ENCODE assay signal across 8 mouse cellular contexts in the genomic region with DNA sequence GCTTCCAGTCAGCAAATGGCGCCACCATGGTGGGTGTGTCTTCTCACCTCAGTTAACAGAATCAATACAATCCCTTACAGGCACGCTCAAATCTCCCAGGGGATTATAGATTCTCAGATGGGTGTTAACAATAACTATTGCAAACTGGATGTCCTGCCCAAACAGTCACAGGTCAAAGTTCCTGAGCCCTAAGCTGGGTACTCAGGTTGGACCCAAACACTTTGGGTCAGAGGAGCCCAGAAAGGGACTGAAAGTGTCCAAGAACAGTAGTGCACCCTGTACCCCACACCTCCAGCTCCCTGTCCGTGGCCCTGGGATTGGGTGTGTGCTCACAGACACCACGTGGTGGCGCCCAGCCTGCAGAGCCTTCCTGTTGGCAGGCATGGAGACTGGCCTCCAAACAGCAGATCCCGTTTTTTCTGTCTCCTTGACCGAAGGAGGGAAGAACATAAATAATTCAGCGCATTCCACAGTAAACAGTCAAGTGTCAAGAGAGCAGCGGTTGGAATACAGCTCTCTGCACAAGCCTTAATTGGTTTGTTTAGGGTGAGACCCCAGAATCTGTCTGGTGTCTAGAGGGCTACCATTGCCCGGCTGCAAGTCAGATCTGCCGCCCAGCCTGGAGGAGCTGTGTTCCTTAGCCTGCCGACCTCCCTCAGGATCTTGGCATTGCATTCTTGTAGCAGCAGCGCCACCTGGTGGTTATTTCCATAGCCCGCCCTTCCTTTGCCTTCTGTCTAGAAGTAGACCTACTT. TPM values are rescaled to one million over a fixed set of nuclear protein-coding genes. Genes with fewer than 3 reads are reported as not detected.
DNase-seq lines count a peak whose midpoint lies in the region; ATAC-seq lines count a peak whose summit lies in the region.

No protein-coding gene starts in this region.

- H3K9me3 ChIP-seq in midbrain, embryonic 12.5 days, result no peaks in the 10 kb centered on the region

- peak overlapping the region; percentile 27 for H3K4me3 ChIP-seq in midbrain, embryonic 12.5 days

- no peaks in the 10 kb centered on the region for H3K36me3 ChIP-seq in midbrain, embryonic 12.5 days

- no peaks in the 10 kb centered on the region for H3K27me3 ChIP-seq in midbrain, embryonic 12.5 days

- 0 out of 2 replicates have a peak overlapping the region, but pooled peaks have one; percentile 2 for H3K9ac ChIP-seq in midbrain, embryonic 12.5 days (replicated peaks)

- WGBS in midbrain, embryonic 12.5 days, result 10% methylated on average over 14 of the region's 14 CpGs

- peaks cover 3% of the 10 kb centered on the region; the same call in 1 of the 2 replicates for H3K4me1 ChIP-seq in midbrain, embryonic 12.5 days

- H3K4me2 ChIP-seq in midbrain, embryonic 12.5 days (replicated peaks), result peak overlapping the region; percentile 55

- intact Hi-C loops in left cerebral cortex, postnatal 4 days (cut with DNase I), result loop anchor here (5.0 kb wide), 3 partner anchors 167 to 327 kb away; a partner anchor contains a TSS

- H3K27ac ChIP-seq in midbrain, embryonic 12.5 days (replicated peaks), result peak overlapping the region; percentile 43; the same call in 1 of the 2 replicates

- DNase-seq in adrenal gland, adult 8-10 months, result peak; percentile 80
- DNase-seq in embryo, embryonic 11 days, result peak; percentile 91
- DNase-seq in kidney, adult 11 months, result peak; percentile 83
- peak; percentile 92 for DNase-seq in left cerebral cortex, postnatal 4 days
- peak; percentile 86 for DNase-seq in skeletal muscle tissue, adult 2 months (ENCODE audit: low read depth, low spot score)

- ATAC-seq in granulocyte monocyte progenitor cell, adult 5-6 weeks (replicated peaks; ENCODE audit: poor library complexity, severe bottlenecking), result peak; percentile 84
- ATAC-seq in midbrain, embryonic 12.5 days (ENCODE audit: low FRiP score, low read depth), result peak; percentile 84
- ATAC-seq in activated CD4-positive, CD25-positive, alpha-beta regulatory T cell, adult 4 months, result no peak

RNA-seq across cellular contexts. Expression of a gene that starts 58.4 kb away (rescaled TPM):
- total RNA-seq in adrenal gland, adult 8-10 months (2022), result 1 to 10 TPM; 5.7 to 9.9 (median 7.6) TPM
- total RNA-seq in granulocyte monocyte progenitor cell, adult 5-6 weeks (2014; fragmentation: Nextera tagmentation), result 0.15 and 2.3 TPM in 2 replicates
- total RNA-seq in granulocyte monocyte progenitor cell, adult 5-6 weeks (2017), result 0.60 and 1.4 TPM in 2 replicates
- total RNA-seq in left cerebral cortex, postnatal 4 days (2021), result 10 to 100 TPM; 88.7 to 90.6 TPM
- polyA plus RNA-seq in midbrain, embryonic 12.5 days (2016; fragmentation: Nextera tagmentation; extraction: Ambion mirVana), result 58.1 and 59.2 TPM in 2 replicates
- polyA plus RNA-seq in activated CD4-positive, CD25-positive, alpha-beta regulatory T cell, adult 4 months (2017; shearing (Covaris generic)), result 1 to 10 TPM in 1 of 2 experiments, under 1 TPM in 1; 0.79 to 3.2 TPM

Comparison
In these comparisons a context has a peak if more than half of its experiments do, and no peak if none do; other contexts are left out.
1. RNA of a gene that starts 58.4 kb away (total RNA-seq): 88.7 to 90.6 TPM in left cerebral cortex, postnatal 4 days; 5.7 to 9.9 TPM in adrenal gland, adult 8-10 months and 0.15 to 2.3 TPM in granulocyte monocyte progenitor cell, adult 5-6 weeks; every median in the first group is over 4 times any median in the second.
2. Peak in every context shown above with its lines, with median percentiles within 50 percentile points of each other: DNase-seq.